Mouse (Mus musculus): Measurements from ENCODE around the gene Rnf220.

DNA sequence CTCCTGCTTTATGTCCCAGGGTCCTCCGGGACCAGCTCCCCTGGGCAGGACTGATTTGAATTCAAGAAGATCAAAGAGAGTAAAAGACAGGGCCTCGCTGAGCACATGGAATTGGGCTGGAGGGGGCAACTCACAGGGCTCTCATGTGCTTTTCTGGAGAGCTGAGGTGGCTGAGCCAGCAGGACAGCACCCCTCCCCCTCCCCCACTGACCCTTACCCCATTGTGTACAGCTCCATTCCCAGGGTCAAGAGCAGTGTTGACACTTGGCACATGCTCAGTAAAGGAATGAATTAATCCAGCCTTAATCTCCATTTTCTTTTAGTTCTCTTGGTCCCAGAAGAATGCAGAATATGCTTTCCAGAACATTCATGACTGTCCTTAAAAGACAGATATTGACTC is 125.0 kb downstream of the Rnf220 start:
- TF ChIP-seq CTCF (IDR thresholded peaks at IDR 0.05; ENCODE audit: extremely low read depth, insufficient read depth, low read length): no peak
- no peak for TF ChIP-seq POLR2A (IDR thresholded peaks at IDR 0.05; ENCODE audit: extremely low read depth, insufficient read depth, low read length)

Data from cortical plate, adult 2 months (tissue).